Mouse (Mus musculus): ENCODE measurements around the gene Olfr1037. TPM values are rescaled to one million over a fixed set of nuclear protein-coding genes. Genes with fewer than 3 reads are reported as not detected.
"Not testable (repeated sequence)": the region's sequence is repeated elsewhere in the genome, so short reads cannot be mapped to it uniquely, and the experiment has no call there.

The Olfr1037 gene
- polyA plus RNA-seq (2012; ENCODE audit: insufficient read depth, low replicate concordance), result not detected in 2 replicates

GRCm38 (mm10) chr2:86087285-86087684 lies at the start of gene Olfr1037:
Olfr1037 (minus strand) TSS chr2:86087385.
- peaks cover 5% of the 10 kb centered on the region; the same call in 1 of the 2 replicates for H3K9me3 ChIP-seq
- H3K27me3 ChIP-seq (replicated peaks), result no peaks in the 10 kb centered on the region
- TF ChIP-seq GATA1 (IDR thresholded peaks at IDR 0.05; ENCODE audit: borderline replicate concordance, low read length) (no peak), FLI1 (IDR thresholded peaks at IDR 0.05; ENCODE audit: low read length) (no peak)
- H3K36me3 ChIP-seq (replicated peaks; ENCODE audit: low read length), result no peaks in the 10 kb centered on the region
- H3K4me3 ChIP-seq (replicated peaks), result no peak within 1 kb of the TSS
- H3K4me1 ChIP-seq, result no peaks in the 10 kb centered on the region

GRCm38 (mm10) chr2:86135828-86136227 lies 48.6 kb upstream of the Olfr1037 start, which contains the start of gene Olfr1039:
Olfr1039 (minus strand) TSS chr2:86135928.
- no peaks in the 10 kb centered on the region for H3K9me3 ChIP-seq
- TF ChIP-seq FLI1 (IDR thresholded peaks at IDR 0.05; ENCODE audit: low read length) (no peak), GATA1 (IDR thresholded peaks at IDR 0.05; ENCODE audit: borderline replicate concordance, low read length) (no peak)
- no peaks in the 10 kb centered on the region for H3K36me3 ChIP-seq (replicated peaks; ENCODE audit: low read length)
- no peaks in the 10 kb centered on the region for H3K27me3 ChIP-seq (replicated peaks)
- no peak within 1 kb of the TSS for H3K4me3 ChIP-seq (replicated peaks)
- no peaks in the 10 kb centered on the region for H3K4me1 ChIP-seq

- H3K36me3 ChIP-seq (replicated peaks; ENCODE audit: low read length); H3K4me3 ChIP-seq (replicated peaks); H3K9me3 ChIP-seq; H3K4me1 ChIP-seq; H3K27me3 ChIP-seq (replicated peaks): not testable (repeated sequence)
These were observed 6.7 kb downstream of the Olfr1037 start for GRCm38 (mm10) chr2:86080478-86080877.

GRCm38 (mm10) chr2:86073692-86074091 lies 13.5 kb downstream of the Olfr1037 start, which contains the start of gene Olfr1036:
Olfr1036 (plus strand) TSS chr2:86073992.
- H3K9me3 ChIP-seq; H3K27me3 ChIP-seq (replicated peaks); H3K4me1 ChIP-seq; H3K36me3 ChIP-seq (replicated peaks; ENCODE audit: low read length); H3K4me3 ChIP-seq (replicated peaks): not testable (repeated sequence)

GRCm38 (mm10) chr2:86070189-86070588 lies 17.0 kb downstream of the Olfr1037 start:
- H3K27me3 ChIP-seq (replicated peaks), result no peaks in the 10 kb centered on the region
- H3K4me1 ChIP-seq, result no peaks in the 10 kb centered on the region
- TF ChIP-seq FLI1 (IDR thresholded peaks at IDR 0.05; ENCODE audit: low read length) (no peak), GATA1 (IDR thresholded peaks at IDR 0.05; ENCODE audit: borderline replicate concordance, low read length) (no peak)
- H3K4me3 ChIP-seq (replicated peaks), result no peak overlapping the region
- no peaks in the 10 kb centered on the region for H3K36me3 ChIP-seq (replicated peaks; ENCODE audit: low read length)
- no peaks in the 10 kb centered on the region for H3K9me3 ChIP-seq

- H3K27me3 ChIP-seq (replicated peaks); H3K9me3 ChIP-seq; H3K36me3 ChIP-seq (replicated peaks; ENCODE audit: low read length); H3K4me1 ChIP-seq; H3K4me3 ChIP-seq (replicated peaks): not testable (repeated sequence)
These were observed 23.4 kb downstream of the Olfr1037 start for GRCm38 (mm10) chr2:86063766-86064165.

GRCm38 (mm10) chr2:86050777-86051176 lies 36.4 kb downstream of the Olfr1037 start:
- H3K9me3 ChIP-seq; H3K4me1 ChIP-seq; H3K4me3 ChIP-seq (replicated peaks); H3K27me3 ChIP-seq (replicated peaks); H3K36me3 ChIP-seq (replicated peaks; ENCODE audit: low read length): not testable (repeated sequence)

GRCm38 (mm10) chr2:86045561-86045960 lies 41.6 kb downstream of the Olfr1037 start, which contains the start of gene Olfr1034:
Olfr1034 (plus strand) TSS chr2:86045861.
- no peaks in the 10 kb centered on the region for H3K4me1 ChIP-seq
- H3K36me3 ChIP-seq (replicated peaks; ENCODE audit: low read length), result no peaks in the 10 kb centered on the region
- no peaks in the 10 kb centered on the region for H3K27me3 ChIP-seq (replicated peaks)
- no peak within 1 kb of the TSS for H3K4me3 ChIP-seq (replicated peaks)
- no peak for TF ChIP-seq FLI1 (IDR thresholded peaks at IDR 0.05; ENCODE audit: low read length)
- TF ChIP-seq GATA1 (IDR thresholded peaks at IDR 0.05; ENCODE audit: borderline replicate concordance, low read length), result no peak
- no peaks in the 10 kb centered on the region for H3K9me3 ChIP-seq

Other genes with a start within 250 kb of the Olfr1037 start
- not detected in 2 replicates for gene Olfr1019, start 241.9 kb downstream of the Olfr1037 start, polyA plus RNA-seq (2012; ENCODE audit: insufficient read depth, low replicate concordance)
- gene Olfr1020, start 240.4 kb downstream of the Olfr1037 start, polyA plus RNA-seq (2012; ENCODE audit: insufficient read depth, low replicate concordance), result not detected in 2 replicates
- not detected in 2 replicates for gene Olfr1022, start 218.8 kb downstream of the Olfr1037 start, polyA plus RNA-seq (2012; ENCODE audit: insufficient read depth, low replicate concordance)
- gene Olfr1023, start 201.7 kb downstream of the Olfr1037 start, polyA plus RNA-seq (2012; ENCODE audit: insufficient read depth, low replicate concordance), result not detected in 2 replicates
- gene Olfr1024, start 182.3 kb downstream of the Olfr1037 start, polyA plus RNA-seq (2012; ENCODE audit: insufficient read depth, low replicate concordance), result not detected in 2 replicates
- gene Olfr1025-ps1, start 172.2 kb downstream of the Olfr1037 start, polyA plus RNA-seq (2012; ENCODE audit: insufficient read depth, low replicate concordance), result not detected in 2 replicates
- gene Olfr1026, start 165.8 kb downstream of the Olfr1037 start, polyA plus RNA-seq (2012; ENCODE audit: insufficient read depth, low replicate concordance), result not detected in 2 replicates
- not detected in 2 replicates for gene Olfr1028, start 136.9 kb downstream of the Olfr1037 start, polyA plus RNA-seq (2012; ENCODE audit: insufficient read depth, low replicate concordance)
- gene Olfr1029, start 113.5 kb downstream of the Olfr1037 start, polyA plus RNA-seq (2012; ENCODE audit: insufficient read depth, low replicate concordance), result not detected in 2 replicates
- not detected in 2 replicates for gene Olfr1030, start 108.1 kb downstream of the Olfr1037 start, polyA plus RNA-seq (2012; ENCODE audit: insufficient read depth, low replicate concordance)
- gene Olfr1031, start 97.1 kb downstream of the Olfr1037 start, polyA plus RNA-seq (2012; ENCODE audit: insufficient read depth, low replicate concordance), result not detected in 2 replicates
- gene Olfr1032, start 81.8 kb downstream of the Olfr1037 start, polyA plus RNA-seq (2012; ENCODE audit: insufficient read depth, low replicate concordance), result not detected in 2 replicates
- gene Olfr1033, start 66.8 kb downstream of the Olfr1037 start, polyA plus RNA-seq (2012; ENCODE audit: insufficient read depth, low replicate concordance), result not detected in 2 replicates
- gene Olfr1034, start 41.5 kb downstream of the Olfr1037 start, polyA plus RNA-seq (2012; ENCODE audit: insufficient read depth, low replicate concordance), result not detected in 2 replicates
- not detected in 2 replicates for gene Olfr1036, start 13.4 kb downstream of the Olfr1037 start, polyA plus RNA-seq (2012; ENCODE audit: insufficient read depth, low replicate concordance)
- gene Olfr1039, start 48.5 kb upstream of the Olfr1037 start, polyA plus RNA-seq (2012; ENCODE audit: insufficient read depth, low replicate concordance), result not detected in 2 replicates
- not detected in 2 replicates for gene Olfr1040, start 59.3 kb upstream of the Olfr1037 start, polyA plus RNA-seq (2012; ENCODE audit: insufficient read depth, low replicate concordance)
- gene Olfr1042, start 74.5 kb upstream of the Olfr1037 start, polyA plus RNA-seq (2012; ENCODE audit: insufficient read depth, low replicate concordance), result not detected in 2 replicates
- gene Olfr1043, start 80.1 kb upstream of the Olfr1037 start, polyA plus RNA-seq (2012; ENCODE audit: insufficient read depth, low replicate concordance), result not detected in 2 replicates
- not detected in 2 replicates for gene Olfr1044, start 90.4 kb upstream of the Olfr1037 start, polyA plus RNA-seq (2012; ENCODE audit: insufficient read depth, low replicate concordance)
- gene Olfr52, start 98.3 kb upstream of the Olfr1037 start, polyA plus RNA-seq (2012; ENCODE audit: insufficient read depth, low replicate concordance), result not detected in 2 replicates
- not detected in 2 replicates for gene Olfr1045, start 115.6 kb upstream of the Olfr1037 start, polyA plus RNA-seq (2012; ENCODE audit: insufficient read depth, low replicate concordance)
- gene Olfr1046, start 131.9 kb upstream of the Olfr1037 start, polyA plus RNA-seq (2012; ENCODE audit: insufficient read depth, low replicate concordance), result not detected in 2 replicates
- gene Olfr1047, start 144.0 kb upstream of the Olfr1037 start, polyA plus RNA-seq (2012; ENCODE audit: insufficient read depth, low replicate concordance), result not detected in 2 replicates
- not detected in 2 replicates for gene Olfr1048, start 152.9 kb upstream of the Olfr1037 start, polyA plus RNA-seq (2012; ENCODE audit: insufficient read depth, low replicate concordance)
- not detected in 2 replicates for gene Olfr1049, start 170.9 kb upstream of the Olfr1037 start, polyA plus RNA-seq (2012; ENCODE audit: insufficient read depth, low replicate concordance)
- not detected in 2 replicates for gene Olfr1051, start 191.7 kb upstream of the Olfr1037 start, polyA plus RNA-seq (2012; ENCODE audit: insufficient read depth, low replicate concordance)
- gene Olfr1052, start 205.1 kb upstream of the Olfr1037 start, polyA plus RNA-seq (2012; ENCODE audit: insufficient read depth, low replicate concordance), result not detected in 2 replicates
- not detected in 2 replicates for gene Olfr1053, start 227.9 kb upstream of the Olfr1037 start, polyA plus RNA-seq (2012; ENCODE audit: insufficient read depth, low replicate concordance)
- not detected in 2 replicates for gene Olfr1054, start 248.0 kb upstream of the Olfr1037 start, polyA plus RNA-seq (2012; ENCODE audit: insufficient read depth, low replicate concordance)

All from megakaryocyte, embryonic 14.5 days (primary cell).